Mouse (Mus musculus) urinary bladder, postnatal 14 days (tissue): ENCODE results near the gene Olfr1423.
"Not testable (repeated sequence)": the region's sequence is repeated elsewhere in the genome, so short reads cannot be mapped to it uniquely, and the experiment has no call there.

Experiments
- DNase-seq: peaks from one replicate; pipeline ENCODE4 v3.0.0; 2021; ENCODE audit warnings: low spot score

Olfr1423 gene

DNA sequence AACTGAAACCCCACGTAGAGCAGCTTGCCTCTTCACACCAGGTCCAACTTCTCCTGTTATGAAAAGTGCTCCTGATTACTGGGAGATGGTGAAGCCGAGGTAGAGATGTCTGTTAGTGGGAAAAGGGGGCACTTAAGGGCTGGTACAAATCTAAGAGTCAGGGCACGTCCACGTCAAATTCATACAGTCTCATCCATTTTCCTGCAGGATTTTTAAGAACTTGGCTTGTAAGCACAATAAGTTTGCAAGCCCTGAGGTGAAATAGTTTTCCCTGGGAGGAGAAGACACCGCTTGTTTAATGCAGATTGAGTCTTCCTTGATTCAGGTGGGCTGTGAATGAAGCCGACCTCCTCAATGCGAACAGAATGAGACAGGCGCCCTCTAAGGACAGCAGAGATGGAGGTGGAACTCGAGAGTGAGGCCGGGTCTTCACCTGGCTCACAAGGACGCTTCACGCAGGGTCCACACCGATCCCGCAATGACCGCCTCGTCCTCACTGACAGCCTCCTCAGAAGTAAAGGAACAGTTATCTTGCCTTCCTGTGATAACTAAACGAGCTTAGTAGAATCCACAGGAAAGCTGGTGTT is 34.7 kb downstream of the Olfr1423 start:
- DNase-seq = no peak

DNA sequence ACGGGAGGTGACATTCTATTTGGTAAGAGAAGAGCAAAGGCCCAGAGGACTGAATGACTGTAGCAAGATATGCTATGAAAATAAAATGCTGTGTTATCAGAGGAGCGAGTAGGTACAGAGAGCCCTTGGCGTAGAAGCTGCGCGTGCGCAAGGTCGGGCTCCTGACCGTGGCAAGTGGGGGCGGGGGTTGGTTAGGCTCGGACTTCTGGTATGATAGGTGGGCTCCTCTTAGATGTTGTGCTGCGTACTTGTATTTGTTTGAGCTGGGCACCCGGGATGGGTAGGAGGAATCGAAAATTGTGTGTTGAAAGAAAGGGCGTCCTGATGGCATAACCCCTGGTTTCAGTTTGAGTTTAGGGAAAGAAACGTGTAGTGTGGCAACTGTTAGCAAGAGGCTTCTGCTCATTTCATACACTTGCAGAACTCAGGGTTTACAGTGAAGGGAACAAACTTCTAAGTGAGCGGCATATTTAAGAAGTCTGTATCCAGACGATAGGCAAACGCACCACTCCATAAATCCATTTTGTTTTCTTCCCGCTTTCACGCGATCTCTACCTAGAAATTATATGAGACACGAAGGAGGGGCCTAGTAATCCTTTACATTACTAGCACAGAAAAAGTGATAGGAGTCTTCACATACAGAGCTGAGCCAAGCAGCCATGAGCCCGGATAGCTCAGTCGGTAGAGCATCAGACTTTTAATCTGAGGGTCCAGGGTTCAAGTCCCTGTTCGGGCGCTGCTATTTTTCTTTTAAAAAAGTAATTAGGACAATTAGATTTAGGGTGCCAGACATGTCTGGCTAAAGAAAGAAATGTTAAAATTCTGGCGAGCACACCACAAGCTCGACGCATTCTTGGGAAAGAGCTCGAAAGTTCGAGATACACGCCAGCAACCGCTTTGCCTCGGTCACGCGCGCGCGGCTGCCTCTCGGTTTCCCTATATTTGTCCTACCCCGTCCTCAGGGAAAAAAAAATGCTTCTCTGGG is 35.4 kb downstream of the Olfr1423 start:
- DNase-seq = peak; percentile 85

GRCm38 (mm10) chr19:12004216-12005008 is 36.7 kb downstream of the Olfr1423 start:
- no peak for DNase-seq

DNA sequence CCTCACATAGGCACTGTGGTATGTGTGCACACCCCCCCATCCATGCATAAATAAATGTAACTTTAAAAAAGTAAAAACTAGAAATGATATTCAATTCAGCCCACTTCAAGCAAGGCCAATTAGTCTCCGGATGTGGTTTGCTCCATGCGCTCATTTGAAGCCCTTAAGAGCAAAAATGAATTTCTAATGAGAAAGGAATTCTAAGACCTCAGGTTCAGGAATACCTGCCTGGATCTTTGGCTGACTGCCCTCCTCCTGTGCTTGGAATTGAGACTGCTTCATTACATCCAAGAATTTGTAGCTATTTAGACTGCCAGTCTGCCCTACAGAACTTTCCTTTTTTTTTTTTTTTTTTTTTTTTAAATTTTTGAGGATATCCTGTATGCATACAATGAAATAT is 37.5 kb downstream of the Olfr1423 start:
- no peak for DNase-seq

DNA sequence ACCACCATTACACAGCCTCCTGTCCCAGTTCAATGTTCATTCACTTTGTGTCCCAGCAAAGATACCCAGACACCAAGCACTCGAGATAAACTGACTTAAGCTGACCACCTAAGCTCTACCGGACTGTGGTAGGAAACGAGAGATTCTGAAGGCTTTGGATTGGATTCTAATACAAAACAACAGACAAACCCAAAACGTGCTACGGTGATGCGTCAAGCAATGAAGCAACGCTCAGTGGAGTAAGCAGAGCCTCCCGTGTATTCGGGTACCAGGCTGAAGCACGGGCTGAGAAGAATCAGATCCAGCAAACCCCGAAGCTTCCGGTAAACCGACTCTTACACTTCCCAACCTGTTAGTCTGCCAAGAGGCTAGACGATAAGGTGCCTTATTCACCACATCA is 38.3 kb downstream of the Olfr1423 start:
- DNase-seq = no peak

- peak; percentile 36 for DNase-seq
These were observed 39.0 kb downstream of the Olfr1423 start for GRCm38 (mm10) chr19:12002125-12002524.

- DNase-seq = no peak
These were observed 39.4 kb downstream of the Olfr1423 start for GRCm38 (mm10) chr19:12001686-12002085.

GRCm38 (mm10) chr19:11995722-11996448 is 45.2 kb downstream of the Olfr1423 start:
- DNase-seq = no peak

GRCm38 (mm10) chr19:11994703-11995431 is 46.2 kb downstream of the Olfr1423 start:
- DNase-seq = no peak

- DNase-seq = no peak
These were observed 48.6 kb downstream of the Olfr1423 start for GRCm38 (mm10) chr19:11992441-11993029.

DNA sequence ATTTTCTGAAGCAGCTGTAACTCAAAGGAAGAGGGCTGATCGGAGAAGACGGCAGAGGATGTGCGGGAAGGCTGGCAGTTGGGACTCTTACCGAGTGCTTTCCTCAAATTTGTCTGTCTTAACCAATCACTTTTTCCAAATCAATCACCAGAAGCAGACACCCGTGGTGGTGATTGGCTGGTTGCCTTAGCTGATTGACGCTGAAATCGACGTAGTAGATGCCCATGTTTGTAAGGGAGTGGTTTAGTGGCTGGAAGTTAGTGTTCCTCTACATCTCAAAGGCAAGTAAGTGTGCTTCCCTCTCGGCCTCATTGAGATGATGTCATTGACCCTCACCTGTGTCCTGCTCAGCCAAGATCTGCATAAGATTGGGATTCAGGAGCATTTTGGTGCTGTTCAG is 49.1 kb downstream of the Olfr1423 start:
- DNase-seq = no peak

DNA sequence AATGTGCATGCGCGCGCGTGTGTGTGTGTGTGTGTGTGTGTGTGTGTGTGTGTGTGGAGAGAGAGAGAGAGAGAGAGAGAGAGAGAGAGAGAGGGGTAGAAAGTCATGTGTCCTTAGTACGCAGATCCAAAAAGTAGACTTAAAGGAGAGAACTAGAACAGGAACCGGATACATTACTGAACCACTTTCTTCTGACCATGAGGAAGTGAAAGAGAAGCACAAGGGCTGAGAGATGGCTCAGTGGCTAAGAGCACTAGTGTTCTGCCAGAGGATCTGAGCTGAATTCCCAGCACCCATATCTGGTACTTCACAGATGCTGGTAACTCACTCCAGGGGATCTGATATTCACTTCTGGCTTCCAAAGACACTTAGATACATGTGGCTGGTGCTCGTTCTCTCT is 51.8 kb downstream of the Olfr1423 start:
- no peak for DNase-seq

DNA sequence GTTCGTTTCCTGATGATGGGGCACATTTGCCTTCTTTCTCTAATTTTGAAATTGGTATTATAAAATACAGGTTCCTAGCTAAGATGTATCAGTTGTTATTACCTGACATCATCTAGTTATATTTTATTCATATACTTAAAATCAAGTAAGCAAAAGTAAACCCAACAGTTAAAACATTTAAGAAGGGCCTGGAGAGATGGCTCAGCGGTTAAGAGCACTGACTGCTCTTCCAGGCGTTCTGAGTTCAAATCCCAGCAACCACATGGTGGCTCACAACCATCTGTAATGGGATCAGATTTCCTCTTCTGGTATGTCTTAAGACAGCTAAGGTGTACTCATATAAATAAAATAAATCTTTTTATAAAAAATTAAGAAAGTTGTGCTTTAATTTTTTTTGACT is 53.3 kb downstream of the Olfr1423 start:
- no peak for DNase-seq

- not testable (repeated sequence) for DNase-seq
These were observed 56.5 kb downstream of the Olfr1423 start for GRCm38 (mm10) chr19:11984614-11985013.
